Mouse (Mus musculus): ENCODE data around the gene Nkrf. TPM values are rescaled to one million over a fixed set of nuclear protein-coding genes. Genes with fewer than 3 reads are reported as not detected.
"Not testable (repeated sequence)": the region's sequence is repeated elsewhere in the genome, so short reads cannot be mapped to it uniquely, and the experiment has no call there.

Gene Nkrf
- total and polyA plus RNA-seq, 3 experiments: 0.74 to 3.3 (median 3.0) TPM

DNA sequence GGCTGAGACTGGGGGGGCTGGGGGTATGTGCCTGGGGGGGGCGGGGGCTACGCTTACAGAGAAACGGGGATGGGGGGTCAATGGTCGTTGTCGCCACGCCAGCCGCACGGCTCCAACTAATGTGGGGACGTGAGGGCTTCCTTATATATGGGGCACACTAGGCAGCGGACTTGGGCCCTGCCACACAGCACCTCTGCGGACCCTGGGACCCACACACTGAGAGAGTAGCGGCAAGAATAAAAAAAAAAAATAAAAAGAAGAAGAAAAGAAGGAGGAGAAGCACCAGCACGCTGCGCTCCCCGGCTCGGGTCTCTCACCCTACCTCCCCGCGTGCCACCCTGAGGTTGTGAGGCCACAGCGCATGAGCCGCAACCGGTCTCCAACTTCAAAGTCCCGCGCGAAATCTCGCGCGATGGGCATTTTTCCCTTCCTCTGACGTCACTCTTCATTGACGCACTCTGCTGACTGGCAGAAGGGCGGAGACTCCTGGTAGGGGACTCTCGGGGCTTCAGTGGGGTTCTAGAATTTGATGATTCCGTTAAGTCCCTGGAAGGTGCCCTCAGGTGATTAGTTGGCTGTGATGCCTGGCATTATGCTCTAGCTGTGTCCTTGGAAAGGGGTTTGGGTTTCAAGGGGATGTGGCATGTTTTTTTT lies 543 bp upstream of the Nkrf start:
- no peaks in the 10 kb centered on the region for H3K27me3 ChIP-seq (ENCODE audit: control insufficient read depth, insufficient read depth, low read length)
- H3K36me3 ChIP-seq (ENCODE audit: control insufficient read depth, insufficient read depth, low read length): no peaks in the 10 kb centered on the region
- peak; percentile 36 for TF ChIP-seq CTCF (IDR thresholded peaks at IDR 0.05)
- peak; percentile 44; the same call in 1 of the 2 replicates for TF ChIP-seq EP300 (IDR thresholded peaks at IDR 0.05; ENCODE audit: insufficient read depth, low read depth, low read length)
- TF ChIP-seq POLR2A (IDR thresholded peaks at IDR 0.05; ENCODE audit: insufficient read depth, low read depth, low read length): peak; percentile 93
- H3K4me1 ChIP-seq (ENCODE audit: control insufficient read depth, insufficient read depth, low read length): no peaks in the 10 kb centered on the region
- peak overlapping the region; percentile 89 for H3K27ac ChIP-seq
- peak; percentile 93 for DNase-seq
- peak overlapping the region; percentile 53 for H3K4me3 ChIP-seq
- H3K79me2 ChIP-seq (replicated peaks; ENCODE audit: control insufficient read depth, insufficient read depth, low read length): no peaks in the 10 kb centered on the region
- H3K9ac ChIP-seq (ENCODE audit: low read depth, low read length): peak overlapping the region; percentile 81
- intact Hi-C loops (cut with DNase I): loop anchor here (2.0 to 10.0 kb wide), 3 partner anchors 41 to 138 kb away; no protein-coding TSS in a partner anchor
- WGBS: 20% methylated on average over 31 of the region's 32 CpGs

DNA sequence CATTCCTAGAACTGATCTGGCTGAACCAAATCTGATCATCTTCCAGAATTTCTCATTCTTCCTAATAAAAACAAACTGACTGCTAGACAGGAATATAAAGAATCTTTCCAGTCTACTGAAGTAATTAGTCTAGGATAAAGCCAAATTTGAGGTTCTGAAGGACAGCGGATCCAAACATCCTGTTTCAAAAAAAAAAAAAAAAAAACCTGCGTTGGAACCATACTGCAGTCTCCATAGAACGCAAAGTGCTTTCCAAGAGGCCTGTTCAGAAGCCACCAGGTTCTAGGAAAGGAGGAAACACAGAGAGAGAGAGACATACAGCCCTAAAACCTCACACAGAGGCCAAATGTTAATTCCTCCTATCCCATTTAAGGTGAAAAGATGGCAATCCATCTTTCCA lies 1.0 kb downstream of the Nkrf start:
- 26% methylated on average over 3 of the region's 3 CpGs for WGBS
- H3K9ac ChIP-seq (ENCODE audit: low read depth, low read length): no peak overlapping the region
- intact Hi-C loops (cut with DNase I): loop anchor here (2.0 to 10.0 kb wide), 3 partner anchors 39 to 137 kb away; no protein-coding TSS in a partner anchor

DNA sequence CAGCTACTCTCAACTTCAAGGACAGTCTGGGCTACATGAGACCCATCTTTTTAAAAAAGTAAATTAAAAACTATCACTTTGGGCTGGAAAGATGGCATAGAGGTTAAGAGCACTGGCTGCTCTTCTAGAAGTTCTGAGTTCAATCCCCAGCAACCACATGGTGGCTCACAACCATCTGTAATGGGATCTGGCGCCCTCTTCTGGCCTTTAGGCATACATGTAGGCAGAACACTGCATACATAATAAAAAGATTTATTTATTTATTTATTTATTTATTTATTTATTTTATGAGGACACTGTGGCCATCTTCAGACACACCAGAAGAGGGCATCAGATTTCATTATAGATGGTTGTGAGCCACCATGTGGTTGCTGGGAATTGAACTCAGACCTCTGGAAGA lies 3.8 kb downstream of the Nkrf start:
- H3K27ac ChIP-seq; H3K27me3 ChIP-seq (ENCODE audit: control insufficient read depth, insufficient read depth, low read length); H3K9ac ChIP-seq (ENCODE audit: low read depth, low read length); H3K79me2 ChIP-seq (replicated peaks; ENCODE audit: control insufficient read depth, insufficient read depth, low read length); H3K36me3 ChIP-seq (ENCODE audit: control insufficient read depth, insufficient read depth, low read length); H3K4me1 ChIP-seq (ENCODE audit: control insufficient read depth, insufficient read depth, low read length); DNase-seq; intact Hi-C loops (cut with DNase I); H3K4me3 ChIP-seq: not testable (repeated sequence)
- TF ChIP-seq CTCF (IDR thresholded peaks at IDR 0.05): peak; percentile 66
- whole genome bisulfite sequencing: 53% methylated on average over 1 of the region's 1 CpGs

More for the DNA sequence above, 1.0 kb downstream of the Nkrf start:
- no peak overlapping the region for H3K27ac ChIP-seq
- H3K4me3 ChIP-seq: no peak overlapping the region
- H3K27me3 ChIP-seq (ENCODE audit: control insufficient read depth, insufficient read depth, low read length): no peaks in the 10 kb centered on the region
- DNase-seq: no peak
- H3K36me3 ChIP-seq (ENCODE audit: control insufficient read depth, insufficient read depth, low read length): no peaks in the 10 kb centered on the region
- TF ChIP-seq POLR2A (IDR thresholded peaks at IDR 0.05; ENCODE audit: insufficient read depth, low read depth, low read length) (no peak), EP300 (IDR thresholded peaks at IDR 0.05; ENCODE audit: insufficient read depth, low read depth, low read length) (no peak), CTCF (IDR thresholded peaks at IDR 0.05) (no peak)
- H3K4me1 ChIP-seq (ENCODE audit: control insufficient read depth, insufficient read depth, low read length): no peaks in the 10 kb centered on the region
- H3K79me2 ChIP-seq (replicated peaks; ENCODE audit: control insufficient read depth, insufficient read depth, low read length): no peaks in the 10 kb centered on the region

DNA sequence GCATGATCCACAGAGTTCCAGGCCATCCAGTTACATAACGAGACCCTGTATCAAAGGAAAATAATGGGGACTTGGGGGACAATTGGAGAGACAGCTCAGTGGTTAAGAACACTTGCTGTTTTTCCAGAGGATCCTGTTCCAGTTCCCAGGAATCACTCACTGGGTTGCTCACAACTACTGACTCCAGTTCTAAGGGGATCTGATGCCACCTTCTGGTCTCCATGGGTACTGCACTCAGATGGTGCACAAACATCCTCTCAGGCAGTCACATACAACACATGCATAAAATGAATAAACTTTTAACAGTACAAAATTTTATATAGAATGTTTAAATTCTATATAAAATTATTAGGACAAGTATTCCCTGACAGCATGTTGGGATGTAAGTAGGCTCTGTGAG lies 18.0 kb downstream of the Nkrf start:
- Histone ChIP-seq H3K27ac (no peak overlapping the region), H3K36me3 (ENCODE audit: control insufficient read depth, insufficient read depth, low read length) (no peaks in the 10 kb centered on the region), H3K27me3 (ENCODE audit: control insufficient read depth, insufficient read depth, low read length) (no peaks in the 10 kb centered on the region), H3K9ac (ENCODE audit: low read depth, low read length) (no peak overlapping the region), H3K79me2 (replicated peaks; ENCODE audit: control insufficient read depth, insufficient read depth, low read length) (no peaks in the 10 kb centered on the region), H3K4me3 (no peak overlapping the region), H3K4me1 (ENCODE audit: control insufficient read depth, insufficient read depth, low read length) (no peaks in the 10 kb centered on the region)
- 91% methylated on average over 1 of the region's 1 CpGs for whole genome bisulfite sequencing
- TF ChIP-seq CTCF (IDR thresholded peaks at IDR 0.05) (peak; percentile 55), POLR2A (IDR thresholded peaks at IDR 0.05; ENCODE audit: insufficient read depth, low read depth, low read length) (no peak), EP300 (IDR thresholded peaks at IDR 0.05; ENCODE audit: insufficient read depth, low read depth, low read length) (no peak)
- intact Hi-C loops (cut with DNase I): no loop called here
- DNase-seq: no peak

DNA sequence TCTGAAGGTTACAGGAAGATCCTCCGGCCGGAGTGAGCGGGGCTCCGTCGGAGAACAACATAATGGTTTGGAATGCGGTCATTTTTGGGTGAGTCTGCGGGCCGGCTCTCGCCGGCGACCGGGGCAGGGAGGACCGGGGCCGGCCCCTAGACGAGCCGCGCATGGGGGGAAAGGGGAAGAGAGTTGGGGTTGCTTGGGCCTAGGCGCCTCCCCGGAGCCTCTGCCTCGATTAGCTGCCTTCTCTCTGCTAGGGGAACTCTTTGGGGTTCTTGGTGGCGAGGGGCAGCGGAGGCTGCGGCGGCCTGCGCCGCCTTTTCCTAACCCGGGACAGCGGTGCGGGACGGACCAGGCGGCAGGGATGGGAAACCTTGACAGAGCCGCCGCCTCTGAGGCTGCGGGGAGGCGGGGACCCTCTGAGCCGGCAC lies 28.0 kb downstream of the Nkrf start:
- no peak for DNase-seq
- 10% methylated on average over 36 of the region's 36 CpGs for WGBS
- peak overlapping the region; percentile 81 for H3K27ac ChIP-seq

DNA sequence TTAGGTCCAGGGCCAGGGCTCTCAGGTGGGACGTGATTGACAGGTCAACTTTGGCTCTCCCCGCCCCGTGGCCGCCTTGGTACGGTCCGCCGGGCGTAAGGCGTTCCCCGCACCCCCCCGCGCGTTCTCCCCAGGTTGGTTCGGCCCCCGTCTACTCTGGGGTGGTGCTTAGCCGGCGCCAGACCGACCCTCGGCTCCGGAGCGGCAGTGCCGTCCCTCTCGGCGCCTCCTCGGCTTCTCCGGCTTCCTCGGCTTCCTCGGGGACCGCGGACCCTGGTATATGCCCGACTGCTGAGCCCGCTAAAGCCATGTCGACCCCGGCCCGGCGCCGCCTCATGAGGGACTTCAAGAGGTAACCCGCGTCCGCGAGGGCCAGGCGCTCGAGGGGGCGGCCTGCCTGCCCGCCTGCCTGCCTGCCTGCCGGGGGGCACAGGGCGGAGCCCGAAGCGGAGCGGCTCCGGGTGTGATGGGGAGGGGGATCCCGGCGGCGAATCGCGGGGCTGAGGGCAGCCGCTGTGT lies 28.5 kb downstream of the Nkrf start:
- DNase-seq: peak; percentile 90
- TF ChIP-seq EP300 (IDR thresholded peaks at IDR 0.05; ENCODE audit: insufficient read depth, low read depth, low read length): no peak
- TF ChIP-seq POLR2A (IDR thresholded peaks at IDR 0.05; ENCODE audit: insufficient read depth, low read depth, low read length): peak; percentile 85
- 19% methylated on average over 51 of the region's 57 CpGs for WGBS
- H3K4me3 ChIP-seq: peak overlapping the region; percentile 78
- H3K4me1 ChIP-seq (ENCODE audit: control insufficient read depth, insufficient read depth, low read length): peaks cover 2% of the 10 kb centered on the region; the same call in 1 of the 2 replicates
- intact Hi-C loops (cut with DNase I): loop anchor here (5.0 kb wide), 1 partner anchor 33 kb away; no protein-coding TSS in a partner anchor
- H3K36me3 ChIP-seq (ENCODE audit: control insufficient read depth, insufficient read depth, low read length): no peaks in the 10 kb centered on the region
- H3K27me3 ChIP-seq (ENCODE audit: control insufficient read depth, insufficient read depth, low read length): no peaks in the 10 kb centered on the region
- no peaks in the 10 kb centered on the region for H3K79me2 ChIP-seq (replicated peaks; ENCODE audit: control insufficient read depth, insufficient read depth, low read length)
- peak overlapping the region; percentile 84 for H3K9ac ChIP-seq (ENCODE audit: low read depth, low read length)
- H3K27ac ChIP-seq: peak overlapping the region; percentile 81

More for the DNA sequence above, 28.0 kb downstream of the Nkrf start:
- peak overlapping the region; percentile 84 for H3K9ac ChIP-seq (ENCODE audit: low read depth, low read length)
- peak overlapping the region; percentile 78 for H3K4me3 ChIP-seq
- H3K36me3 ChIP-seq (ENCODE audit: control insufficient read depth, insufficient read depth, low read length): no peaks in the 10 kb centered on the region
- intact Hi-C loops (cut with DNase I): loop anchor here (5.0 kb wide), 1 partner anchor 33 kb away; no protein-coding TSS in a partner anchor
- no peaks in the 10 kb centered on the region for H3K27me3 ChIP-seq (ENCODE audit: control insufficient read depth, insufficient read depth, low read length)
- TF ChIP-seq EP300 (IDR thresholded peaks at IDR 0.05; ENCODE audit: insufficient read depth, low read depth, low read length) (no peak), CTCF (IDR thresholded peaks at IDR 0.05) (no peak), POLR2A (IDR thresholded peaks at IDR 0.05; ENCODE audit: insufficient read depth, low read depth, low read length) (no peak)
- H3K4me1 ChIP-seq (ENCODE audit: control insufficient read depth, insufficient read depth, low read length): peaks cover 2% of the 10 kb centered on the region; the same call in 1 of the 2 replicates
- no peaks in the 10 kb centered on the region for H3K79me2 ChIP-seq (replicated peaks; ENCODE audit: control insufficient read depth, insufficient read depth, low read length)
